Mouse (Mus musculus) ES-E14 (cell line): ENCODE measurements around the gene Itga9. TPM values are rescaled to one million over a fixed set of nuclear protein-coding genes. Genes with fewer than 3 reads are reported as not detected.

Experiments used
- DNase-seq: peaks from one replicate; pipeline ENCODE4 v3.0.0-alpha.2; 2013; ENCODE audit warnings: low read depth, low spot score
- H3K27ac ChIP-seq: 2 replicates; pipeline ENCODE4 v1.5.1; 2012; ENCODE audit warnings: low read depth, mild to moderate bottlenecking, low read length, moderate library complexity, mixed read lengths; ENCODE audit not compliant: poor library complexity, insufficient read depth, severe bottlenecking
- H3K36me3 ChIP-seq: 2 replicates; pipeline ENCODE4 v1.6.1; 2012; ENCODE audit warnings: mild to moderate bottlenecking, low read length, moderate library complexity, mixed read lengths; ENCODE audit not compliant: control insufficient read depth, poor library complexity, insufficient read depth, severe bottlenecking
- H3K4me1 ChIP-seq, 2 experiments: fragments of 150-350 bp in 1 of 2; sonication (generic) in 1 of 2; 2 replicates each; pipeline ENCODE4 v1.6.1; 2012; ENCODE audit warnings: low read length in 2 of 2, mild to moderate bottlenecking in 1 of 2, mixed read lengths in 1 of 2; ENCODE audit not compliant: control insufficient read depth in 2 of 2, insufficient read depth in 2 of 2, poor library complexity in 1 of 2
- H3K4me3 ChIP-seq, 2 experiments: fragments of 150-350 bp in 1 of 2; sonication (generic) in 1 of 2; 2 replicates each; pipeline ENCODE4 v1.5.1; 2012; ENCODE audit warnings: low read length in 2 of 2, low read depth in 1 of 2, mild to moderate bottlenecking in 1 of 2, mixed read lengths in 1 of 2; ENCODE audit not compliant: insufficient read depth in 1 of 2, poor library complexity in 1 of 2, severe bottlenecking in 1 of 2
- H3K9ac ChIP-seq: 2 replicates; pipeline ENCODE4 v1.6.1; 2012; ENCODE audit warnings: low read depth, mild to moderate bottlenecking, low read length, mixed read lengths; ENCODE audit not compliant: poor library complexity, insufficient read depth, severe bottlenecking
- H3K9me3 ChIP-seq: fragments of 150-350 bp; sonication (generic); 2 replicates; pipeline ENCODE4 v1.6.1; 2012; ENCODE audit warnings: low read depth, mild to moderate bottlenecking, low read length; ENCODE audit not compliant: control insufficient read depth, insufficient read depth
- CHD2 ChIP-seq: IDR thresholded peaks from 2 replicates; pipeline ENCODE4 v1.6.1; 2014; ENCODE audit warnings: mild to moderate bottlenecking, low read depth, low read length, inconsistent platforms
- HCFC1 ChIP-seq: IDR thresholded peaks from 2 replicates; pipeline ENCODE4 v1.6.1; 2012; ENCODE audit warnings: low read length, inconsistent platforms, borderline replicate concordance; ENCODE audit not compliant: insufficient read depth
- MAFK ChIP-seq: IDR thresholded peaks from 2 replicates; pipeline ENCODE4 v1.6.1; 2014; ENCODE audit warnings: mild to moderate bottlenecking, low read depth, low read length, inconsistent platforms; ENCODE audit not compliant: insufficient read depth
- ZC3H11A ChIP-seq: IDR thresholded peaks from 2 replicates; pipeline ENCODE4 v1.6.1; 2012; ENCODE audit warnings: low read depth, mild to moderate bottlenecking, inconsistent platforms, low read length, borderline replicate concordance
- ZNF384 ChIP-seq: IDR thresholded peaks from 2 replicates; pipeline ENCODE4 v1.6.1; 2012; ENCODE audit warnings: low read depth, low read length, inconsistent platforms
- in situ Hi-C, 2 experiments: fragments of 600-800 bp; cut with MboI; formaldehyde crosslinking; loops; one replicate each; pipeline ENCODE4 v1.15.1; 2025; ENCODE audit warnings: low sequenced_read_pairs in 2 of 2, inconsistent platforms in 1 of 2; ENCODE audit not compliant: unreplicated experiment in 2 of 2
- total RNA-seq: library from RNA; depleted of rRNA; stranded (reverse); fragments of 300-350 nt; gene quantifications from 2 replicates; pipeline ENCODE4 v1.2.3, GENCODE M21; 2012

Gene Itga9
- total RNA-seq, 1 experiment: 19.7 TPM

DNA sequence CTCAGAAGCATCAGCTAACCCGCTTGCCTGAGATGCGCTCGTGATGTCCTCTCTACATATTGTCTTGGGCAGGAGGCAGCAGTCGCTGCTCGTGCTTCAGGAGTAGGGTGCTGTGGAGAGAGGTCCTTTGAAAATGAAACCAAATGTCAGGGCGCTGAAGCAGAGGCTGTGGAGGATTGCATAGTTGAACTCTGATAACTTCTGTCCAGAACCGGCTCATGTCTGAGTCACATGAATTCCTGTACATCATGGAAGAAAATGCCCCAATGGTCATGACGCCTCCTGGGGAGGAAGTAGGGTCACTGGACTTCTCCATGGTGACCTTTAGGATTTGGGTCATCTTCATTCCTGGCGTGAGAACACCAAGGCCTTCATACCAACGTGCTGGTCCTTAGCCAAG is 56.0 kb downstream of the Itga9 start:
- Histone ChIP-seq H3K9ac (no peak overlapping the region), H3K36me3 (peaks cover 1% of the 10 kb centered on the region; the same call in 1 of the 2 replicates), H3K4me1 (peaks cover 0 to 2% of the 10 kb centered on the region in 2 experiments; a peak in 1 of 4 replicates), H3K4me3 (no peak overlapping the region), H3K9me3 (no peaks in the 10 kb centered on the region), H3K27ac (no peak overlapping the region)
- in situ Hi-C loops: no loop called here
- DNase-seq: no peak
- TF ChIP-seq ZNF384: no peak
- no peak for TF ChIP-seq ZC3H11A
- no peak for TF ChIP-seq CHD2
- no peak for TF ChIP-seq HCFC1
- no peak for TF ChIP-seq MAFK

DNA sequence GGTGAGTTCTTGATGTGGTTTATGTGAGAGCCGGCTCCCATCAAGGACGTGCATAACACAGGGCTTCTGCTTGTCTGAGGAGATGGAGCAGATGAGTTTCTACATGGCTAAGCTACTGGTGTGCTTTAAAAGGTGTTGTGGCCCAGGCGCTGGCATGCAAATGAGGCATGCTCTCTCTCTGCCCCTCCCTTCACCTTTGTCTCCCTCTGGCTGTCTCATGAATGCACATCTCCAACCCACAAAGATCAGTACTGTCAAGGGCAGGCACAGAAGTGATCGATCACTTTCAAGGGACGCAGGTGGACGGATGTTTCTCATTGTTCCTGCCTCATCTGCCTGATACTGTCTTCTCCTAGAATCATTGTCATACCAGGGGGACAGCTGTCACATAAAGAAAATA is 57.4 kb downstream of the Itga9 start:
- in situ Hi-C loops: no loop called here
- TF ChIP-seq HCFC1 (no peak), ZNF384 (no peak), ZC3H11A (no peak), CHD2 (no peak), MAFK (no peak)
- Histone ChIP-seq H3K9me3 (no peaks in the 10 kb centered on the region), H3K4me1 (peaks cover 0 to 2% of the 10 kb centered on the region in 2 experiments; a peak in 1 of 4 replicates), H3K27ac (no peak overlapping the region), H3K36me3 (peaks cover 1% of the 10 kb centered on the region; the same call in 1 of the 2 replicates), H3K9ac (no peak overlapping the region), H3K4me3 (no peak overlapping the region)
- DNase-seq: no peak

DNA sequence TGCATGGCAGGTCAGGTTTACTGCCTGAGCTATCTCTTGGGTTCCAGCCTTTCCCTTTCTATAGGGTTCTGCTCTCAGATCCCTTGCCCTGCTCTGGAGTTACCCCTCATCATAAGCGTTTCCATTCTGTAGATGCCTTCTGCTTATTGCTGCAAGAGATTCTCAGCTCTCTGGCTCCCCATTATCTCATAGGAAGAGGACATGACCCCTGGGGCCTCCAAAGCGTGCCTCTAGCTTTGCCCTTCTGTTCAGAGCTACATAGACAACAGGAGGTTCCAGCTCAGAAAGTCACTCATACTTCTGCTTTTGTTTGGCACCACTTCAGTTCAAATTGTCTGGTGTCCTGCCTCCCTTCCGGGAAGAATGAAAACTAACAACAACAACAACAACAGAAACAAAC is 59.6 kb downstream of the Itga9 start:
- peaks cover under 1 to 2% of the 10 kb centered on the region in 2 experiments; a peak in 1 of 4 replicates for H3K4me1 ChIP-seq
- DNase-seq: no peak
- no peak for TF ChIP-seq ZNF384
- TF ChIP-seq HCFC1: no peak
- no peak for TF ChIP-seq CHD2
- no peak for TF ChIP-seq ZC3H11A
- no peak for TF ChIP-seq MAFK
- no peak overlapping the region for H3K4me3 ChIP-seq
- H3K9ac ChIP-seq: no peak overlapping the region
- no peaks in the 10 kb centered on the region for H3K9me3 ChIP-seq
- peaks cover 1% of the 10 kb centered on the region; the same call in 1 of the 2 replicates for H3K36me3 ChIP-seq
- no peak overlapping the region for H3K27ac ChIP-seq
- in situ Hi-C loops: no loop called here

DNA sequence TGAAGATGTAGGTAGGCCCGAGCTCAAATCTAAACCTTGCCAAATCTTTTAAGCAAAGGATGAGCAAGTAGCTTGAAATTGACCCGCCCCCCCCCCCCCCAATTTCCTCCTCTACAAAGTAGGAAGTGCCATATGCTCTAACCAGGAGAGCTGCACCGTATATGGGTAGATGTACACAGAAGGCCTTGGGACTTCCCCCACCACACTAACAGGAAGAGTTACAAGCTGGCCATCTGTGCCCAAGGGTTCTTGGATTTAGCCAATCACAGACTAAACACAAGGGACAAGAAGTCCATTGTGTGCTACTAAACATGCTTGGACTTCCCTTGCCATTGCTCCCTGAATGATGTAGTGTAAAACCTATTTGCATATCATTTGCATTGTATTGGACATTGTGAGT is 63.2 kb downstream of the Itga9 start:
- TF ChIP-seq ZNF384 (no peak), MAFK (no peak), CHD2 (no peak), HCFC1 (no peak)
- in situ Hi-C loops: no loop called here
- Histone ChIP-seq H3K4me3 (no peak overlapping the region), H3K4me1 (0 out of 4 replicates have a peak, but pooled peaks cover 0 to 4% of the 10 kb centered on the region in 2 experiments), H3K27ac (no peak overlapping the region), H3K9ac (no peak overlapping the region), H3K9me3 (no peaks in the 10 kb centered on the region), H3K36me3 (peaks cover 4% of the 10 kb centered on the region; the same call in 1 of the 2 replicates)
- no peak for DNase-seq

DNA sequence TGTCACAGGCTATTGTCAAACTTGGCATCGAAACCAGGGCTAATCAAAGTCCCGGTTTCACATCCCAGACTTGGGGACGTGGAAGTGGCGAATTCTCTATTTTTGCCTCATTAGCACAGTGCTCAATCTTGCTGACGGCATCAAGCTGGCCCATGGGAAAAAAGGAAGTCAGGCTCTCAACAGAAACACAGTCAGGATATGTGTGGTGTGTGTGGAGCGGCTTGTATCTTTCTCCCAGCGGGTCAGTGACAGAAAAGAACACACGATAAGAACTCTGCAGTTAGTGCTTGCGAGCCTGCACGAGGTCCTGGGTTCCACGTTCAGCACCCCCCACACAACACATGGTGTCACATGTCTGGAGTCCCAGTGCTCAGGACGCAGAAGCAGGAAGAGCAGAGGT is 67.8 kb downstream of the Itga9 start:
- Histone ChIP-seq H3K9ac (no peak overlapping the region), H3K4me3 (no peak overlapping the region), H3K4me1 (0 out of 4 replicates have a peak, but pooled peaks cover 0 to 4% of the 10 kb centered on the region in 2 experiments), H3K27ac (no peak overlapping the region), H3K36me3 (peaks cover 4% of the 10 kb centered on the region; the same call in 1 of the 2 replicates), H3K9me3 (no peaks in the 10 kb centered on the region)
- DNase-seq: no peak
- TF ChIP-seq ZC3H11A: no peak
- no peak for TF ChIP-seq CHD2
- TF ChIP-seq HCFC1: no peak
- in situ Hi-C loops: no loop called here
